Mouse (Mus musculus) liver, embryonic 14.5 days (tissue): ENCODE measurements at regions not wholly inside any gene's neighbourhood (a gene's known extent, or its start where the extent isn't known, plus 50 kb on each side); places are given as distances from the start of the nearest gene placed in this dataset.

Experiments
- ATAC-seq: fragments of 200-750 bp; cut with Nextera tagmentation; 2 replicates; pipeline ENCODE4 v1.8.0; 2017; ENCODE audit warnings: moderate number of reproducible peaks, mild to moderate bottlenecking, moderate library complexity; ENCODE audit not compliant: insufficient read depth
- DNase-seq, 3 experiments: peaks; one replicate each; pipeline ENCODE4 v3.0.0-alpha.2; 2012 to 2013; ENCODE audit warnings: low read depth in 3 of 3, low spot score in 3 of 3
- H3K27ac ChIP-seq: fragments of 300-500 bp; sonication (generic); 2 replicates; pipeline ENCODE4 v1.5.1; 2014; ENCODE audit warnings: moderate library complexity, mild to moderate bottlenecking, control low read depth, inconsistent platforms
- H3K27me3 ChIP-seq: fragments of 300-500 bp; sonication (generic); 2 replicates; pipeline ENCODE4 v1.6.1; 2014; ENCODE audit warnings: mild to moderate bottlenecking, low read length, moderate library complexity; ENCODE audit not compliant: control insufficient read depth, insufficient read depth
- H3K36me3 ChIP-seq: fragments of 300-500 bp; sonication (generic); replicated peaks from 2 replicates; pipeline ENCODE4 v1.6.1; 2014; ENCODE audit warnings: low read depth; ENCODE audit not compliant: control insufficient read depth, insufficient read depth
- H3K4me1 ChIP-seq, 2 experiments: fragments of 200-500 bp in 1 of 2; fragments of 300-500 bp in 1 of 2; sonication (generic) in 1 of 2; replicated peaks; 2 replicates each; pipeline ENCODE4 v1.6.1; 2012 to 2014; ENCODE audit warnings: antibody characterized with exemption in 1 of 2, inconsistent platforms in 1 of 2, low read length in 1 of 2; ENCODE audit not compliant: control insufficient read depth in 2 of 2, insufficient read depth in 2 of 2
- H3K4me2 ChIP-seq: fragments of 300-500 bp; sonication (generic); 2 replicates; pipeline ENCODE4 v1.6.1; 2014; ENCODE audit warnings: low read depth, mild to moderate bottlenecking, control low read depth, moderate library complexity
- H3K4me3 ChIP-seq, 2 experiments: fragments of 200-500 bp in 1 of 2; fragments of 300-500 bp in 1 of 2; sonication (generic) in 1 of 2; 2 replicates each; pipeline ENCODE4 v1.5.1; 2012 to 2014; ENCODE audit warnings: low read depth in 2 of 2, low read length in 2 of 2, mild to moderate bottlenecking in 2 of 2, control low read depth in 1 of 2, inconsistent platforms in 1 of 2, moderate library complexity in 1 of 2; ENCODE audit not compliant: insufficient read depth in 1 of 2
- H3K9ac ChIP-seq: fragments of 300-500 bp; sonication (generic); replicated peaks from 2 replicates; pipeline ENCODE4 v1.6.1; 2014; ENCODE audit warnings: mild to moderate bottlenecking, control low read depth, moderate library complexity
- H3K9me3 ChIP-seq: fragments of 300-500 bp; sonication (generic); 2 replicates; pipeline ENCODE4 v1.6.1; 2016; ENCODE audit warnings: low read length, mixed read lengths; ENCODE audit not compliant: control insufficient read depth
- CTCF ChIP-seq: IDR thresholded peaks from 2 replicates; pipeline ENCODE4 v1.5.1; 2016; ENCODE audit warnings: antibody characterized with exemption, low read depth, control low read depth
- EP300 ChIP-seq: IDR thresholded peaks from 2 replicates; pipeline ENCODE4 v1.6.1; 2016; ENCODE audit warnings: antibody characterized with exemption, low read depth
- WGBS: fragments of 180-500 bp; shearing (Covaris S2); extraction: QIAGEN DNeasy Blood & Tissue Kit; methylation state at CpG from one replicate; pipeline ENCODE4 v1.1.7; 2014; ENCODE audit not compliant: insufficient replicate concordance; 5-methylcytosine and 5-hydroxymethylcytosine counted together

DNA sequence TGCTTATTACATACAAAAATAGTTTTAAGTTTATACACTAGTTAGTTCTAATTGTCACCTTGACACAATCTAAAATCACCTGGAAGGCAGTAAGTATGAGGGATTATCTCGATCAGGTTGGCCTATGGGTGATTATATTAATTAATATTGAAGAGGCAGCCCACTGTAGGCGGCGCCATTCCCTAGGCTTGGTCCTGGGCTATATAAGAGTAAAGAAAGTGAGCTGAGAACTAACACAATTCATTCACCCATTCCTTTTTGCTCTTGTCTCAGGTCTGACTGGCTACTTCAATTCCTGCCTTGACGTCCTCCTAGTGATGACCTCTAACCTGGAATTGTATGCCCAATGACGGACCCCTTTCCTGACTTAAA lies 163.6 kb upstream of the Tgfbr2 start:
- Histone ChIP-seq H3K4me2 (no peak overlapping the region), H3K27me3 (no peaks in the 10 kb centered on the region), H3K9me3 (no peaks in the 10 kb centered on the region), H3K4me1 (peaks cover 19 to 34% of the 10 kb centered on the region in 2 experiments), H3K4me3 (no peak overlapping the region), H3K36me3 (no peaks in the 10 kb centered on the region), H3K9ac (no peak overlapping the region), H3K27ac (no peak overlapping the region)
- DNase-seq (no peak), ATAC-seq (no peak)
- WGBS = 77% methylated on average over 5 of the region's 5 CpGs
- TF ChIP-seq CTCF = no peak
- no peak for TF ChIP-seq EP300

DNA sequence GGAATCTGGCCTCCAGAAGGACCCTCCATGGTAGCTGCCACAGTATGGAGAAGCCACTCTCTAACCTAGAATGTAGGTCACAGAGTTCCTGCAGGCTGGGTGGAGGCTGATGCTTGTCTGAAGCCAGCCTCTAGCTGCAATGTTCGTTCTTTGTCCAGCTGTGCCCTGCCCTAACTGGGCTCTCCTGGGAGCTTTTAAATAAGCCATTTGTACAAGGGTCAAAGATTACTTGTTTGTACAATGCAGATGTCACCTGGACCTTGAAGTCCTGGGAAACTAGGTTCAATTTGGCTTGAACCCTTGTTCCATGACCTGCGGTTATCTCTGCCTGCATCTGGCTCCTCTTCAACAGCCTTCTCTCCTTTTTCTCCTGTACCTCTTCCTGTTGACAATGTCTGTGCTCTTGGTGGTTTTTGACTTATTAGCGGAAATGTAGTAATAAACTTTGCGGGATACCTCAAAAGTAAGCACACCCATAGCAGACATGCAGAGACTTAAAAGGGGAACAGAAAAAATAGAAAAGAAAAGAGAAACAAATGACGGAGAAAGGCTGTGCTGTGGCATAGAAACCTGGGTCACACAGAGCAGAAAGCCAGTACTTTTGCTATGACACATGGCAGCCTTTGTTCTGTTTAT lies 163.1 kb upstream of the Tgfbr2 start:
- Histone ChIP-seq H3K27me3 (no peaks in the 10 kb centered on the region), H3K9me3 (no peaks in the 10 kb centered on the region), H3K36me3 (no peaks in the 10 kb centered on the region), H3K4me1 (peaks cover 19 to 34% of the 10 kb centered on the region in 2 experiments), H3K27ac (no peak overlapping the region), H3K9ac (no peak overlapping the region), H3K4me3 (no peak overlapping the region), H3K4me2 (no peak overlapping the region)
- DNase-seq (peak in 1 of 3 experiments; percentile 9), ATAC-seq (no peak)
- 19% methylated on average over 5 of the region's 5 CpGs for WGBS
- TF ChIP-seq CTCF (no peak), EP300 (no peak)

DNA sequence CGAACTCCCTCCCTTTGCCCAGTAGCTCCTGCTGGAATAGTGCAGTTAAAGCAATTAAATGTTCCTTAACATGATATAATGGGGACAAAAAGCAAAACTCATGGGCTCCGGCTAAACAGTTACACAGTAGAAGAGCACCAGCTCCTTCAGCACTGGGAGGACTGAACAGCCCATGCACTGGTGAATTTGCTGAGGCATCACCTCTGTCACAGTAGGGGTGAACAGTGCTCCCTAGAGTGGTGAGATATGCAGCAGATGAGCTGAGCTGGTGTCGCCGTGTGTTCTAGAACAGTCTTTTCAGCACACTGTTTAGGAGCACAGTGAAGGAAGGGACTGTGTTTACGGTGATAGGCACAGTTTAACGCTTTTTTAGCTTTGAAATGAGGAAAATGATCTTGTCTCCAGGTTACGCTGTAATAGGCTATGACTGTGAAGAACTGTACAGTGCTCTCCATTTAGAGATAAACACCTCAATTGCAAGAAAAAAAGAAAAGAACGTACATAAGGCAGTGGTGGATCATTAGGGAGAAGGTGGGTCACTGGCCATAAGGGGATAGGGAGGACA lies 162.4 kb upstream of the Tgfbr2 start:
- no peak overlapping the region for H3K27ac ChIP-seq
- no peak overlapping the region for H3K4me2 ChIP-seq
- peaks cover 19 to 32% of the 10 kb centered on the region in 2 experiments for H3K4me1 ChIP-seq
- H3K36me3 ChIP-seq = no peaks in the 10 kb centered on the region
- no peaks in the 10 kb centered on the region for H3K27me3 ChIP-seq
- no peaks in the 10 kb centered on the region for H3K9me3 ChIP-seq
- DNase-seq (no peak), ATAC-seq (0 out of 2 replicates have a peak, but pooled peaks have one; percentile 25)
- H3K9ac ChIP-seq = no peak overlapping the region
- TF ChIP-seq EP300 = no peak
- TF ChIP-seq CTCF = no peak
- H3K4me3 ChIP-seq = no peak overlapping the region
- 53% methylated on average over 8 of the region's 8 CpGs for WGBS

DNA sequence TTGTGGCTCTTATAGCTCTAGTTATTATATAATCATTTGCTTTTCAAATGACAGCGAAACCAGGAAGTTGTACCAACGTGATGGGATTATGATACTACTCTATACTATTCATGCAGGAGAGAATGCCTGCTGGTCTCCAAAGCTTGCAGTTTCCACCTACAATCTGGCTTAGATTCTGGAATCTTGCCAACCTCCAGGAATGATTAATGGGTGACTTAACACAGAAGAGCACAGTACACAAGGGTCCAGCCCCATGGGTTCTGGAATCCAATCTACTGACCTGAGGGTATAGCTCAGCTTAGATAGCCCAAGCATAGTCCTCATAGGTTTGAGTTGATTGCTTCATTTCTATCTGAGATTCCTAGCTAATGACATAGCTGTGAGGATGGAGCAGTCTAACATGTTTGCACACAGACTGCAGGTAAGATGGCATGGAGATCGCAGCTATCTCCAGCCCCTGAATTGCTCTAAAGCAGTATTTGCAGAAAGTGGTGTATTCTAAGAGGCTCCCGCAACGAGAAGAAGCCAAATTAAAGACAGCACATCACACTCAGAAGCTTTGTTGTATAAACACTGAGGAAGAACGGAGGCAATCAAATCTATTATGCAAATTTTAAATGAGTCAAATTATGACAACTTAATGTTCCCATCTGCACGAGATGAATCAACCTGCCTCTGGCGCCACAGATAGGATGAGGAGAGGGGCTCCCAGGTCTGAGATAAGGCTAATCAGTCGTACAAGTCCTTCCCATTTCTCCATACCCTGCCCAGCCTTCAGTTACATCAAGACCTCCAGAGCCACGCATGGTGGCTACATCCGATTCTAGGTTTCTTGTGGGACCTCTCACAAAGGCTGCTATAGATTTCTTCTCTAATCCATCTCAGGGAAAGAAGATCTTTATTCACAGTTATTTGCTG lies 160.7 kb upstream of the Tgfbr2 start:
- Histone ChIP-seq H3K36me3 (no peaks in the 10 kb centered on the region), H3K4me1 (peaks cover 19 to 31% of the 10 kb centered on the region in 2 experiments), H3K9ac (no peak overlapping the region), H3K4me3 (no peak overlapping the region), H3K4me2 (peak overlapping the region; percentile 29), H3K27me3 (no peaks in the 10 kb centered on the region), H3K27ac (no peak overlapping the region), H3K9me3 (no peaks in the 10 kb centered on the region)
- peak; percentile 80 for ATAC-seq
- WGBS = 32% methylated on average over 11 of the region's 11 CpGs
- TF ChIP-seq CTCF (no peak), EP300 (peak; percentile 69)
- DNase-seq = peak in 1 of 3 experiments; percentile 17

DNA sequence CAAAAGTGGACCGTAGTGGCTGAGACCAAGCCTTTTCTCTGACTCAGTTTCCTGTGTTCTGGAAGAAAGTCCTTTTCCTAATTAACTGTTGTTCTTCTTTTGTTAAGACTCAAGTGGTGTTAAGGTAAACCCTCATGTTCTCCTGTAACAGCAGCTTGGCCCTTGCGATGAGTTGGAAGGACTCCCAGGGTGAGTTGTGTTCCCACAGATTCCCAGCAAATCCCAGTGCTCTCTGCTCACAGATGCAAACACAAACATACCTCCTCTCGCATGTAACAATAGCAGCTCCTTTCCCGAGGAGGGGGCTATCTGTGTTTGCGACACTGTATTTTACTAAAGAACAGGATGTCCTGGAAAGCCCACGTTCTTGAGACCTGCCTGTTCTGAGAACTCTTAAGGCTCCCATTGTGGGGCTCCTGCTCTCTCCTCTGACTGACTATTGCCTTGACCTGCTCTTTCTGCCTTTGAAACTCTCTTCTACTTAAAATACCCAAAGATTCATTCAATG lies 158.8 kb upstream of the Tgfbr2 start:
- 55% methylated on average over 6 of the region's 6 CpGs for WGBS
- DNase-seq = no peak

More for the DNA sequence above, 158.8 kb upstream of the Tgfbr2 start:
- H3K9me3 ChIP-seq = no peaks in the 10 kb centered on the region
- no peaks in the 10 kb centered on the region for H3K27me3 ChIP-seq
- no peak overlapping the region for H3K9ac ChIP-seq
- no peak overlapping the region for H3K27ac ChIP-seq
- ATAC-seq = no peak
- H3K4me2 ChIP-seq = no peak overlapping the region
- TF ChIP-seq CTCF (no peak), EP300 (no peak)
- no peak overlapping the region for H3K4me3 ChIP-seq
- no peaks in the 10 kb centered on the region for H3K36me3 ChIP-seq
- peaks cover 19 to 31% of the 10 kb centered on the region in 2 experiments for H3K4me1 ChIP-seq
